Mouse (Mus musculus): ENCODE results near the gene Slc39a11. TPM values are rescaled to one million over a fixed set of nuclear protein-coding genes. Genes with fewer than 3 reads are reported as not detected.
"Not testable (repeated sequence)": the region's sequence is repeated elsewhere in the genome, so short reads cannot be mapped to it uniquely, and the experiment has no call there.

The Slc39a11 gene
- total RNA-seq, 2 experiments from 2014 or later: 2.6 to 3.9 TPM

DNA sequence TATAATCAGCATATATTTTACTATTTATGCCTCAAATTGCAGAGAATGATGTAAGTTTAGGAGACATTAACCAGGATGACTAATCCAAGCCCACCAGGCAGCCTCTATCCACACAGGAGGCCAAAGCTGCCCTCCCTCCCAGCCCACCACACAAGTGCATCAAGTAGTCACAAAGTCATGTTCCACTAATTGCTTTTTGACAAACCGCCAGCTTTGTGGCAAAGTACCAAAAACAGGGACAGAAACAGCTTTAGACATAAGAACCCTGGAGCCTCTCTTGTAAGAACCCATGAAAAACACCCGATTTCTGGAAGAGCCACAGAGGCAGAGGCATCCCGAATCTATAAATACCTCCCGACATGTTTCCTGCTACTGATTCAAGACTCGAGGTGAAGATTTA, 39.6 kb downstream of the Slc39a11 start:
- no peak for DNase-seq
- intact Hi-C loops (cut with DNase I): no loop called here

DNA sequence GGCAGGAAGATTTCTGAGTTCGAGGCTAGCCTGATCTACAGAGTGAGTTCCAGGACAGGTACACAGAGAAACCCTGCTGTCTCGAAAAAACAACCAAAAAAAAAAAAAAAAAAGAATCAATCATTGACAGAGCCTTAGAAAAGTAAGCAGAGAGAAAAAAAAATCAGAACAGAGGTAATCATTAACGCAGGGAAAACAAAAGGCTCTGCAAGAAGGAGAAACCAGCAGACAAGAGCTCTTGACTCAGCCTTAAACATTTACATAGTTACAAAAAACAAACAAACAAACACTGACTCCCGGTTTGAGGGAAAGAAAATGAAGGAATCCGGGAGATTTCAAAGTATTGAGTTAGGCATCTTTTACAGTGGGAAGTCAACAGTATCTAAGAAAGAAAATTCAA, 40.3 kb downstream of the Slc39a11 start:
- intact Hi-C loops (cut with DNase I): no loop called here
- no peak for DNase-seq

DNA sequence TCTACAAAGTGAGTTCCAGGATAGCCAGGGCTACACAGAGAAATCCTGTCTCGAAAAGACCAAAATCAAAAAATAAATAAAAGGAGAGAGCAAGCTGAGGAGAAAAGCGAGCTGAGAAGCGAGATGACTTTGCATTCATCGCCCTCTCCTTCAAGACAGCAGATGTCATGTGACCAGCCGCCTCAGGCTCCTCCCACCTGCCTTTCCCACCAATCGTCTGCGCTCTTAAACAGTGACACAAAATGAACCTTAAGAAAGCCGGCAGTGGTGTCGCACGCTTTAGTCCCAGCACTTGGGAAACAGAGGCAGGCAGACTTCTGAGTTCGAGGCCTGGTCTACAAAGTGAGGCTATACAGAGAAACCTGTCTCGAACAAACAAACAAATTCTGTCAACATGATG, 42.3 kb downstream of the Slc39a11 start:
- intact Hi-C loops (cut with DNase I): no loop called here
- DNase-seq: no peak

DNA sequence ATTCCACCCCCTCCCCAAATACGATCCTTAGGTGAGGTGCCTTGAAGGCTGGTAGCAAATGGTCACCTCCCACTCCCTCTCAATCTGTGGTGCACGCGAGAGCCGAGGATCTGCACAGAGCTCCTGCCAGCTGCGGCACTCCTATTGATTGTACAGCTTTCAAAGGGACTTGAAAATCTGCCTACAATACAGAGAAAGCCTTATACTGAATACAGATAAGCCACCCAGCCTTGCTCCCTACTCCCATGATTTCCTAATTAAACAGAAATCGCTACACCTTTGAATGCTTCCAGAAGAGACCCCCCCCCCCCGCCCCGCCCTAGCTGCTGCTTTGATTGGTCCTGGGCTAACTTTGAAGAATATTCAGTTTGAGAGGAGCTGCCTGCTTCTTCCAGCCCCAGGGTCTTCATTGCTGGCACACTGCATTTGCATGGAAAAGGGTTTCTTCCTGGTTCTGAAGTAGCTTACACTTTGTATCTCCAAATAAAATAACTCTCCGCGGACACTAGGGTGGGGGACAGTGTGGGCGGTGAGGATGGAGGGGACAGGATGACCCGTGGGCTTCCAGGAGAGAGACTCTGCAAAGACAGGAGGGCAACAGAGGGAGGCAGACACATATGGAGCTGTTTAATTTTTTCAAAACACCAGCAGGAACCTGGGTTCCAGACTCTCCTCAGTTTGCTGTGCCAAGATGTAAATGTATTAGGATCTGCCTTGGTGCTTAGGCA, 48.1 kb downstream of the Slc39a11 start:
- intact Hi-C loops (cut with DNase I): no loop called here
- no peak for DNase-seq

DNA sequence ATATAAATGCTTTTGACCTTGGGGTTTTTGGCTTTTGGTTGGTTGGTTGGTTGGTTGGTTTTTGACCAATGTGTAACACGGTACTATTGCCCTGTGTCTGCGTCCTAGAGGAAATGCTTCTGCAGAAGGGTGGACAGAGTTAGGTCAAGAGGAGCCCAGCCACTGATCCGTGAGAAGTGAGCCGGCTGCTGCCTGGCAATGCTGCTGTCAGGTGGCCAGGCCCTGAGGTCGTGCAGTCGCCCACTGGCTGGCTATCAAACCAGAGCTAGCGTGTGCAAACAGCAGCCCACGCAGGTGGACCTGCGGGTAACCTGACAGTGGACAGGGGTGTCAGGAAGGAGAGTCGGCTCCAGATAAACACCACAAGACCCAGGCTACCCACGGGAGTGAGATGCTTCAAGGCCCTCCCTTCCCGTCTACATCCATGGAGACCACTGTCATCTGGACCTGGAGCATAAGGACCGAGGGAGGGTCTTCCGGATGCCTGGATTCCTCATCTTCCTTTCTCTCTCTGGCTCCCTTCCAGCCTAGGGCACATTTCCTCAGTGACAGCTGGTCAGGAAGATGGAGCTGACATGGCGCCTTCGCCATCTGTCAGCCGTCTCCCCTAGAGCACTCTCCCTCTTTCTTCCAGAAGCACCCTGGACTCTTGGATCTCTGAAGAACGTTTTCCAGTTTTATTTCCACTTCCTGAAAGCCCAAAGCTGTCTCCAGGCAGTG, 49.2 kb downstream of the Slc39a11 start:
- DNase-seq: no peak
- intact Hi-C loops (cut with DNase I): no loop called here

DNA sequence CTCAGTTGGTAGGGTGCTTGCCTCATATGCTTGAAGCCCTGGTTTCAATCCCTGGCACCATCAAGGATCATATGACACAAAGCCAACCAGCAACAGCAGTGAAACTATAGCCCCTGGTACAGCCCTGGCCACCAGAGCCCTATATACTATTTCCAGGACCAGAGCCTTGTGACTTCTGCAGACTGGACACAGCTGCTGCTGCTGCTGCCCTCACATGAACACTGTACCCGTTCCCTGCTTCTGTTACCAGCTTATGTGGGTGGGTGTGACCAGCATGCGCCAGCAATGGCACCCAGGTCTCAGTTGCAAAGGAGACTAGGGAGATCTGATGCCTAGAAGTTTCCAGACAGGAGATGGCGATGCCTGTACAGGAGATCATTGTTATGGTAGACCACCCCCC, 52.2 kb downstream of the Slc39a11 start:
- intact Hi-C loops (cut with DNase I): no loop called here
- no peak for DNase-seq

DNA sequence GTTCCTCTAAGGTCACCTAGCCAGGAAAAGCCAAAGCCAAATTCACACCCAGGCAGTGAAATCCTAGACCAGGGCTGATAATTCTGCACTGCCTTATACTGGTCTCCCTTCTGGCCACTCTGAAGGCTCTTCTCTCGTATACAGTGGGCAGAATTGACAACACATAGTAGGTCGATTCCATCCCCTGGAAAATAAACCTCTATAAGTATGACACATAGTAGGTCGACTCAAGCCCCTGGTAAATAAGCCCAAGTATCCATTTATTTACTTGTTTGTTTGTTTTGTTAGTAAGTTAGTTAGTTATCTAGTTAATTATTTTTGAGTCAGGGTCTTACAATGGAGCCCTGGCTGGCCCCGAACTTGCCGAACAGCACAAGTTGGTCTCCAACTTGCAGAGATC, 54.7 kb downstream of the Slc39a11 start:
- intact Hi-C loops (cut with DNase I): no loop called here
- DNase-seq: no peak

DNA sequence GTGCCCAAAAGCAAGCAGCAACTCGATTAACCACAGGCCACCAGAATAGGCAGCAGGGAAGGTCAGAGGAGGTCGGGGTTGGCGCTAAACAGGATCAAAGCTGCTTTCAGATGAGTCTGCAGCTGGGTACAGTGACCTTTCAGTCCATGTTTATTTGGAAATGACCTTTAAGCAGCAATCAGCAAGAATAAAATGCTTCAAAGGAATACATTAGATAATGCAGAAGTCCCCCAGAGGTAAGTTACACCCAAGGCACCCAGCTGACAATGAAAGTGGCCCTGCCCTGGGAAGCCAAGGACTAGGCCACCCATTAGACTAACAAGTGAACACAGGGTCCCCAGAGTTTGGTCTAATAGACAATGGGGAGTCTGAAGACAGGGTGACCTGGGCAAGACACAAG, 60.9 kb downstream of the Slc39a11 start:
- DNase-seq: no peak
- intact Hi-C loops (cut with DNase I): no loop called here

DNA sequence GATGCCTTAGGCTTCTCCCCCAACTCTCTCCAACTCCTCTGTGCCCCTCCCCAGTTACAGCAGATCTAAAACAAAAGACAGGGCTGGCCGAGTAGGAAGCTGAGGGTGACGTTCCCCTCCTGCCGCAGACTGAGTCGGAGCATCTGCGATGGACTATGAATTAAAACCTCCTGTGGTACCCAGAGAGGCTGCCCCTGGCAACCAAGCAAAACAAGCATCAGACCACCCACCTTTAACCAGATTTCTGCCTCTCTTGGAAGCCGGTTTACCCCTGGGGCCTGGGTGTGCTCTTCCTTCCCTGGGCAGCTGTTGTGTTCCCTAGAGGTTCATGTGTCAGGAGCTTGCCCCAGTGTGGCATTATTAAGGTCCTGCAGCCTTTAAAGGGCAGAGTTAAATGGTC, 63.5 kb downstream of the Slc39a11 start:
- DNase-seq: no peak
- intact Hi-C loops (cut with DNase I): no loop called here

DNA sequence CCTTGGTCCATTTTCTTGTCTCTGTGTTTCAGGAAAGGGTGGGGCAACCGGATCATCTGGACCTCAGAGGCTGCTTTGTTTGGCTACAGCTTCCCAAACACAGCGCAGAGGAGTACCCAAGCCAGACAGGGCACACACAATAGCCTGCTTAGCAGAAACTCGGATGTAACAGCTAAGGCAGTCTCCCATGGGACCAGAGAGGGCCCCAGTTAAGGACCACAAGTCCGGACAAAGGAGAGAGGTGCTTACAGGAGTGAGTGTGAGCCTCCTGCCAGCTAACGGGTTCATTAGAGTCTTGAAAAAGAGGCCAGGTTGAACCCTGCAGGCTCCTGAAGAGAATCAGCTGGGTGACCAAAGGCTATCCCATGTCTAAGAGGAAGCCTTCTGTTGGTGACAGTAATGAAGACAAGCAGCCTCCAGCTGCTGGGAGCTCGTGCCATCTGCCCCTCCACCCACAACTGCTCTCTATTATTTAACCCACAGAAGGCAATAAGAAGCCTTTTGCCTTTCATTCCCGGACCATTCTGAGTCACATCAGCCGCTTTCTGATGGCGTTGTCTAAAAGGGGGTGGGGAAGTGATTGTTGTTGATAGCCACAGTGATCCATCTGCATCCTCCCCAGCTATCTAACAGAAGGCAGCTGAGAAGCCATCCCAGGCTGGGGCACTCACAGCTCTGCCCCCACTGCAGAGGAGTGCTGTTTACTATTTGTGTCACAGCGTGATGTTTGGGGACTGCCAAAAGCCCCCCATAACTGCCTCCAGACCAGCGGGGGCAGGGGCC, 65.8 kb downstream of the Slc39a11 start:
- DNase-seq: no peak
- intact Hi-C loops (cut with DNase I): no loop called here

DNA sequence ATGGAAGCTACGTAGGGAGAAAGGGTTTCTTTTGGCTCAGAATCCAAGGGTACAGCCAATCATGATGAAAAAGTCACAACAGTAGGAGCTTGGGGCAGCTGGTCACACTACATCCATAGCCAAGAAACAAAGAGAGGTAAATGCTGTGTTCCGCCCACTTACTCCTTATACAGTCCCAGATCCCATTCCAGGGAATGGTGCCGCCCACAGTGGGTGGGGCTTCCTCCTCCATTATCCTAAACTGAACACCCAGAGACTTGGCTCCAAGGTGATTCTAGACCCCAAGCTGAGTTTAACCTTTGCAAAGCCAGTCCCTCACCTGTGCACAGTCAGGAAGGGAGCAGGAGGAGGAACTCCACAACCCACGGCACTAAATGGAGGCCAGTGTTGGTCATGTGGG, 72.7 kb downstream of the Slc39a11 start:
- DNase-seq: no peak
- intact Hi-C loops (cut with DNase I): no loop called here

DNA sequence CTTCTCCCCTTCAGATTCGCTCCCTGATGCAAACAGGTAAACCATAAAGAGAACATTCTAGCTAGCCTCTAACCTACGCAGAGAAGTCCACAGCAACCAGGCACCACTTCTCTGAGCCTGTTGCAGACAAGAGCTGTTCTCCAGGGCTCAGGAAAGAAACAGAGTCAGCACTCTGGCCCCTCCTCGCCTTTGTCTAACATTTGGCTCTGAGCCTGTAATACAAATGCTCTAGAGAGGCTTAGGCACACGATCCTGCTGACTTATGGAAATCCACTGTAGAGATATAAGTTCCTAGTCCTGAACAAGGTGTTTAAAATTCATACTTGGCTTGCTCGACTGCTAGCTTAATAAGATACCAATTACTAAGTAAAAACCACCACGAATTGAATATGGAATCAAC, 77.2 kb downstream of the Slc39a11 start:
- intact Hi-C loops (cut with DNase I): no loop called here
- DNase-seq: no peak

DNA sequence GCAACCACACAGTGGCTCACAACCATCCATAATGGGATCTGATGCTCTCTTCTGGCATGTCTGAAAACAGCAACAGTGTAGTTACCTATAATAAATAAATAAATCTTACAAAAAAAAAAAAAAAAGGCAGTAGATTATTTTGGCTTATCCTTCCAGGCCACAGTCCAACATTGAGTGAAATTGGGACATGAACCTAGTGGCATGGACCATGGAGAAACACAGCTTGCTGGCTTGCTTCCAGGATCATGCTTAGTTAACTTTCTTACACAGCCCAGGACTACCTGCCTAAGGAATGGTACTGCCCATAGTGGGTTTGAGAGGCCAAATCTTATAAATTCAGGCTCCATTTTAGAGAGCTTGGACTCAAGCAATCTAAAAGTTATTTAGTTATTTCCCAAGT, 78.3 kb downstream of the Slc39a11 start:
- intact Hi-C loops (cut with DNase I): no loop called here
- no peak for DNase-seq

DNA sequence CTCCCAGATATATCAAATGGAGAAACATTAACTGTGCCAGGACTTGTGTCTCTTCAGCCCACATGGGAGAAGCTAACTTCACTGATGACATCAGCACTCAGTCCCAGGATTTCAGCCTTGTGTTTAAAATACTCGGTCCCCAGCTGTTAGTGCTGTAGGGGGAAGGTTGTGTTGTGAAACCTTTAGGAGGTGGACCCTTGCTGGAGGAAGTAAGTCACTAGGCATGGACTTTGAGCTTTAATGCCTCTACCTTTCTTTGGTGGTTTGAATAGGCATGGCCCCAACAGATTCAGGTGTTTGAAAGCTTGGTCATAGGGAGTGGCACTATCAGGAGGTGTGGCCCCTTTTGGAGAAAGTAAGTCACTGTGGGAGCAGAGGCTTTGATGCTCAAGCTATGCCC, 80.9 kb downstream of the Slc39a11 start:
- intact Hi-C loops (cut with DNase I): no loop called here
- no peak for DNase-seq

DNA sequence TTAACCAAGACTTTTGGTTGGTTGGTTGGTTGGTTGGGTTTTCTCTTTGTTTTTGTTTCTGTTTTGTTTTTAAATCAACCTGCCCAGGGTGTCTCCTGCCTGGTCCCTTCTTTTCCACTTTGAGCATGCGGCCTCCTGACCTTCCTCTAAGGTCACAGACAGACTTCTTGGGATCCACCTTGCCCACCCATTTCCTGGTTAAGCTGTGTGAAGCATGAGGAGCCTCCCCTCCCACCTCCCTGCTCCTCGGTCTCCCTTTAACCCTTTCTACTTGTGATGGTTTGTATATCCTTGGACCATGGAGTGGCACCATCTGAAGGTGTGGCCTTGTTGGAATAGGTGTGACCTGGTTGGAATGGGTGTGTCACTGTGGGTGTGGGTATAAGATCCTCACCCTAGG, 82.0 kb downstream of the Slc39a11 start:
- intact Hi-C loops (cut with DNase I); DNase-seq: not testable (repeated sequence)

DNA sequence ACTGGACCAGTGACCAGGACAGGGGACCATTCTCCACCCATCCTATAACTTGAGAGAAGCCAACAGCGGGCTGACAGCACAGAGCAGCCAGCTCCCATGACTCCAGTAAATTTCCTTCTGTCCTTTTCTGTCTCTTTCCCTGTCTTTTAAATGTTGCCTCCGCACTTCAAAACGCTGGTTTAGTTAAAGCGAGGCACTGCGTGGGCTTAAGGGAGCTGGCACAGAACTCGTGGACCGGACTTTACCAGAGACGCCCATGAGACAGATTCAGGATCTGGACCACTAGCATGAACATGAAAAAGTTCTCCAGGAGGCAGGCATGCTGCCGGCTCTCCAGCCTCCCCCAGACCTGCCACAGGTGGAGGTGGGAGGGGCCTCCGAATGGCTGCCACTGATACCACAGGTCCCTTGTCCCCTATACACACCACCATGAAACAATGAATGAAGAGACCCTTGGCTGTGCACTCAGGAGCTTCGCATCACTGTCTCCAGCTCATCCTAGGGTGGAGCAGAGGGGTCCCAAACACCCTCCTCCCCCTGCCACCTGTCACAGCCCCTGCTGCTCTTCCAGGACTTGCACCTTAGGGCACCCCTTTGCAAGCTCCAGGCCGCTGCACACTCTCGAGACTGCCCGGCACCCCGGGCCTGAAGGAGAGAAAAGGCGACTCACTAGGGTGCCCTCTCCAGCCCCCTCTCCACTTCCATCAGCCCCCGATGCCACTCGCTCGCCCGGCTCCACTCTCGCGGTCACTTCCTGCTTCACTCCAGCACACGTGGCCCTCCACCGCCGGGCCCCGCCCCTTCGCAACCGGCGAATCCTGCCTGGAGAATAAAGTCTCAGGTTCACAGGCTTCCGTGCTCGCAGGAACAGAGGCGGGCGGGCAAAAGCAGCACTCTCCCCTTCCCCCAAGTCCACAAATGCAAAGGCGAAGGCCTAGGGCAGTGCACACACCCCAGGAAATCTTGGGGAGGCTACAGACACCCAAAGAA, 84.6 kb downstream of the Slc39a11 start:
- DNase-seq: peak; percentile 75 to 76
- intact Hi-C loops (cut with DNase I): no loop called here

DNA sequence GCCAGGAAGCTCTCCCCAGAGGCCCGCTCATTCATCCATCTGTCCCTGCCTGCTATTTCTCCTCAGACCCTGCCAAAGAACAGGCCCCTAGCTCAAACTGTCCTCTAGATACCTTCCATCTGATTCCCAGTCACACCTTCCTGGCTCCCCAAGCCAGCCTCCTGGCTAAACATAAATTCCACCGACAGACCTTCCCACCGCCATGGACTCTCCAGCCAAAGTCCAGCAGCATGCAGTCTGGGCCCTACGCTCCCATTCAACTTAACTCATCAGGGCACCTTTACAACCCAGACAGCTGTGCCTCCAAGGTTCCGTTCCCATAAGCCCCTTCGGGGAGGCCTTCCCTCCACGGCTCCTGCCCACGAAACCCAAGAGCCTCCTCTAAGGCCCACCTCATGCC, 87.6 kb downstream of the Slc39a11 start:
- no peak for DNase-seq
- intact Hi-C loops (cut with DNase I): no loop called here

DNA sequence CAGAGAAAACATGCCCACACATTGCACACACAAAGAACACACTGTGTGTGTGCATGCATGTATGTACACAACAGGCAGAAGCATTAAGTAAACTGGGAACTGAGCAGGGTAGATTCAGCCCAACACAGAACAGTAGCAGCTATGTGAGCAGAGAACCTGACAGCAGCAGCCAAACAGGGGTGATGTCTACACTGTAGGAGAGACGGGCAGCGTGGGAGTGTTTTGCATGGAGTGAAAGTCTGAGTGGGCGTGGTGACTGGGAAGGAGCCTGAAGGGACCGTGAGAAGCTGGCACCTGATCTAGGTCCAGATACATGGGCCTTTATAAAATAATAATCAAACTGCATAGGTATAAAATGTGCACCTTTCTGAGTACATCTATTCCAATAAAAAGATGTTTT, 89.7 kb downstream of the Slc39a11 start:
- intact Hi-C loops (cut with DNase I): no loop called here
- DNase-seq: no peak

DNA sequence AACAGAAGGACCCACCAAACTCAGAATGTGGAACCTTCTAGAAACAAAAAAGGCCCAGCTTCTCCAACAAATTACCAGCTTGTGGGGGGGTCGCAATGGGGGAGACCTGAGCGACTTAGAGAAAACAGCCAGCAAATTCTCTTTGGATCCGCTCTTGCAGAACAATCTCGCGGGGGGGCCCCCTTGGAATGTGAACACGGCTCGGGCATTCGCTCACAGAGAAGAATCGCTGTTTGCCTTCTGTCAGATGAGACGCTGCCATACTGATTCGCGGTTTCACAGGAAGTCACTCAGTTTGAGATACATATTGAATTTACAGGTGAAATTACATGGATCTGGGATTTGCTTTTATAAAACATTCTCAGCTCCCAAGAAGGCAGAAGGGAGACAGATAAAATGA, 91.4 kb downstream of the Slc39a11 start:
- intact Hi-C loops (cut with DNase I): no loop called here
- DNase-seq: no peak

DNA sequence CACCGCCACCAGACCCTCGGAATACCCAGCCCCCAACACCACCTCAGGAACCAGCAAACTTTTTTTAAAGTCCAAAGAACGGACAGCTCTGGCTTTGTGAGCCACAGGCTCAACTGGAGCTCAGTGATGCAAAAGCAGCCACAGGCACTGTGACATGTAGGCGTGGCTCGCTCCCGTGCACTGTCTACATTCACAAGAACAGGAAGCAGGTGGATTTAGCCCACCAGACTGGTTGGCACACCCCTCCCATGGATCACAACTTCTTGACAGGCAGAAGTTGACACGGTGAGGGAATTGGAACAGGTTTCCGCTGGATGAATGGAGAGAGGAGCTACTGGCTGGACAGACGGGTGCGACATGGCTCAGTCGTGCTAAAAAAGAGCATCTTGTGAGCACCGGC, 93.7 kb downstream of the Slc39a11 start:
- no peak for DNase-seq
- intact Hi-C loops (cut with DNase I): no loop called here

Measured in heart, postnatal 36 days (tissue).